Mouse (Mus musculus) kidney, postnatal 4 days (tissue): Measurements from ENCODE around the gene Zcchc24.

Experiments used
- DNase-seq, 2 experiments: peaks; one replicate each; pipeline ENCODE4 v3.0.0; 2021; ENCODE audit warnings: mixed read lengths in 2 of 2

Zcchc24 gene

DNA sequence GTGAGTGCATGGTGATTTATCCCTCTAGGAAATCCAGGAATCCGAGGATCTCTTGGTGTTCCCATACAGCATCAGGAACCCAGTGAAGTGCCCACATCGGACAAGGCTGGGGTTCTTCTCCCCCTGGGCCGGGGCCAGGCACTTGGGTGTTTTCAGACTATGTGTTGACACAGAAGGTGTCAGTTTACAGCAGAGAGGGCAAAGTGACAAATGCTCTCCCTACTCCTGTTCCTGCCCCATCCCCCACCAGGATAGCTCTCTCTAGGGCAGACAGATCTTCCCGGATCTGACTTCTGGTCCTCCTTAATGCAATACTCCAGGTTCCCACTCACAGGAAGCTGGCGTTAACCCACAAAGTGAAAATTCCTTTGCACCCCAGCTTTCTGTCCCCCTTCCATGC lies 5.3 kb upstream of the Zcchc24 start:
- DNase-seq = peak in 1 of 2 experiments; percentile 53

DNA sequence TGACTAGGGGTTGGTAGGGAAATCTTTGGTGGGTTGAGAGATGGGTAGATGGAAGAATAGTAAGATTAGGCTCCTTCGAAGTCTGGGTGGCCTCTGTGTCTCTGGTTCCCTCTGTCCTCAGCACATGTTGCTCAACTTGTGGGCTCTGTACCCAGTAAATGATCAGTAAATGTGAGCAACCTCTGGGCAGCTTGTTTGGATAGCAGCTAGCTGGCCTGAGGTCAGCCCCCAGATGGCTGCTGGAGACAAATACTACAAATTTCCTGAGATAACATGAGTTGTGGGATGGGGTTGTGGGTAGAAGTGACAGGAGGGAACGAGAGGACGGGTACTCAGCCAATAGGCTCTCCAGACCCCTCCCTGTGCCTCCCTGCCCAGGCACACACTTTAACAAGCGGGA lies 4.2 kb upstream of the Zcchc24 start:
- DNase-seq = no peak

DNA sequence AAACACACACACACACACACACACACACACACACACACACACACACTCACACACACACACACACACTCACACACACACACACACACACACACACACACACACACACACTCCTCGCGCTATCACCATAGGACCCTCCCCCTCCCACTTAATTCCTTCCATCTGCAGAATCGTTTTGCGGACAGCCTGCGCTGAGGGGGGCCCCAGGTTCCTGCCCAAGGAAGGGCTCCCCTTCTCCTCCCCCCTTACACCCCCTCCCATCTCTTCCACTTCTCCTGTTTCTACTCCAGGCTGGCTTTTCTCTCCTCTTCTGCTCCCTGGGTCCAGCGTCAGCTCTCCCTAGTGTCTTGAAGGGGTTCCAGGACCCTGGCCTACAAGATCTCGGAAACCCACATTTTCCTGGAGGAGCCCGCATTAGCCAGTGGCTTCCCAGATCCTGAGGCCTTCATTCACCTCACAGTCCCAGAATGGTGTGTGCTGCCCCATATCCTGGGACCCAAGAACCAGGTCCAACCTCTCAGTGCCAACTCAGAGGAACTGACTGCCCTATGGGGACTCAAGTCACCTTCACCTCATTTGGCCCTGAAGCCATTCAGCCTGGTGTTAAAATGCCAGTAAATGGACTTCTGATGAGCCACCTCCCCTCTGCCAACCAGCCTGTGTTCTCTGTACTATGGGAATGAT lies 927 bp upstream of the Zcchc24 start:
- no peak for DNase-seq

DNA sequence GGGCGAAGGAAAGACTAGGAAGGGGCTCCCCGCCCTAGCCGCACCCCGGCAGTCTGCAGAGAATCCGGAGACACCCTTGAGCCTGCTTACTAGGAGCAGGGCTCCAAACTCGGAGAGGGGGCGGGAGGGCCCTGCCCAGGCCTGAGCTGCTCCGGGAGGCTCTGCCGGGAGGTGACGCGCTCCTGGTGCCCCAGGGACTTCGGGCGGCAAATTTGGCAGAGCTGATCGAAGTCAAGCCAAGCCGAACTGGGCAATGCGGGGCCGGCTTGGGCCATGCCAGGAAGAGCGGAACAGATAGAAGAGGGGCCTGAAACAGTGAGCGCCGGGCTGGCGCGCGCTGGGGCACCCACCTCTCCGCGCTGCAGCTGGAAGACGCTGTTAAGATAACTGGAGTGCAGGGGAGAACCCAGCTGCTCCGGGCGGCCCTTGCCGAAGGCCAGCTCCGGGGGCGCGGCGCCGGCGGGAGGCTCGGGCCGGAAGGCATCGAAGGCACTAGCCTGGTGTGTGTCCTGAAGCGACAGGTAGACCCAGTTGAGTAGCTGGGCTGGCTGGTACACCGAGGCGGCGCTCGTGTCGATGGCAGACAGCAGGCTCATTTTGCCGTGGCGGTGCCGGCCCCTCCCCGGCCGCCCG lies 462 bp downstream of the Zcchc24 start:
- peak; percentile 60 to 73 for DNase-seq

DNA sequence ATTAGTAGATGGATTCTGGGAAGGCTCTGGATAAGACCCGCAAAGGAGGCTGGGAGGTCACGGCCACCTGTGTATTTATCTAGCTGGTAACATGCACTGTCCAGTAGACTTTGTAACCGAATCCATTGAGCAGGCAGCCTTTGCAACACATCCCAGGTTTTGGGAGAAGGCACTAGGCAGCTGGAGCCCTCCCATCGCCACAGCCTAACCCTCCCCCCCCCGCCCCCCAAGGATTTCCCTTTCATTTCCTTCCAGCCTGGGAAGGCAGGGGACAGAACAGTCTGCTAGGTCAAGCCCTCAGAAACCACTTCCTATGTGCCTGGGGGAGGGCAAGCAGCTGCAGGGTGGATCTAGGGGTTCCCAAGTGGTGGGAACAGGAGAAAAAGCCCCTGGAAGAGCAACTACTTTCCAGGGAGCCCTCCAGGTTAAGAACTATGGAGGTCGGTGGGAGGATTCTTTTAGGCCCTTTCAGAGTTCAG lies 1.1 kb downstream of the Zcchc24 start:
- DNase-seq = peak; percentile 39 to 57

DNA sequence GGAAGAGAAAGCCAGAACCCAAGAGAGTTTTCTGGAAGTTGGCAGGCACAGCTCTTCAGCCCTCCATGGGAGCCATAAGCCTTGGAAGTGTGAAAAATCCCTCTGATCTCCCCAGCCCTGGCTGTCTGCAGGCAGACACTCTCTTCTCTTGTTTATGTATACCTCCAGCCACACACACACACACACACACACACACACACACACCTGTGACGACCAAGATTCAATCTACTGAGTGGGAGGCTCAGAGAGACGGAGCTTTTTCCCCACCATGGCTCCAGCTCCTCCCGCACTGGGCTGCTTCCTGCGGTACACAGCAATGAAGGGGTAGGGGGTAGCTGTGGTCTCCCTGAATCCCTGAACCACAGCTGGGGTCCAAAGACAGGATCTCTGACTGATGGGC lies 2.4 kb downstream of the Zcchc24 start:
- no peak for DNase-seq

DNA sequence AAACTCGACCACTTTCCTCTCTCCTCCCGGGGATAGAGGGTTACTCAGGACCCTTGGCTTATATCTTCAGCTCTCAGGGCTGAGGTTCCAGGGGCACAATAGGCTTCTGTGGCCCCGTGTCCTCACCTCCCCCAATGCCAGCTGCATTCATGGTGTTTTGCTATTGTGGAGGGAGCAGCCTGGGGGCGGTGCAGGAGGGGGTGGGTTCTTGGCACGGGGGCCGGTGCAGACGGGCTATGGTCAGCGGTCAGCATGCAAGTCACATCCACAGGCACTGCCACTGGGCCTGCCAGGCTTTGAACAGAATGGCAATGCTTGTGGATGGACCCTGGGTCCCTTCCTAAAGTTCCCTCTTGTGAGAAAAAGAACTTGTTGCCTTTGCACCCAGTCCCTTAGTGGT lies 2.9 kb downstream of the Zcchc24 start:
- DNase-seq = no peak

DNA sequence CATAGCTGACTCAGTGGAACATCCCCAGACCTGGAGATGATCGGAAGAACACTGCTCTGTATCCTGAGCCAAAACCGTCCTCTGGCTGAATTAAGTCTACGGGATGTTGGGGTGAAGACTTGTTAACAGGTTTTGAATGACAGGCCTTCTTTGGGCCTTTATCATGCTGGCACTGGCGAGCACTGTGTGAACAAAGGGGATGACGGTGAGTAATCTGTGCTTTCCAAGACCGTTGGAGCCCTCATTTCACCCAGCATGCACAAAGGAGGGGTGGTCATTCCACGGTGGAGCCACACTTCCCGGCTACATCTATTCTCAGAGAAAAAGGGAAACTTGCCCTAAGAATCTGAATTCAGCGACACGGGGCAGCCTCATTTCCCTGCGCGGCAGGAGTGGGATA lies 3.7 kb downstream of the Zcchc24 start:
- DNase-seq = no peak

DNA sequence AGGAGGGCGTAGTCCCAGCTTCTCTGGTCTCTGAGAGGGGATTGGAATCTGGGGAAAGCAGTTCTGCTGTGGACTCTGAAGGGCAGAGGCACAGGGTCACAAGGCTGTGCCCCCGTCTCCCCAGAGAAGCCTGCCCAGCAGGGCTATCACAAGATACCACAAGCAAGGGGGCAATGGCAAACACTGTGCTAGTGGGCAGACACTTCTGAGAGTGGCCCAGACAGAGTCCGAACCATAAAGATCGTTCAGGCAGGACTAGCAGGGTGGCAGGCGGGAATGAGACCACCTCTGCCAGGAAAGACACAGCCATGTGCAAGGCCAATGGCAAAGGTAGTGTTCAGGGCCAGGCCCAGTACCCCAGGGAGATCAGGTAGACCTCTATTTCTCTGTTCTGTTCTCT lies 7.7 kb downstream of the Zcchc24 start:
- DNase-seq = no peak

DNA sequence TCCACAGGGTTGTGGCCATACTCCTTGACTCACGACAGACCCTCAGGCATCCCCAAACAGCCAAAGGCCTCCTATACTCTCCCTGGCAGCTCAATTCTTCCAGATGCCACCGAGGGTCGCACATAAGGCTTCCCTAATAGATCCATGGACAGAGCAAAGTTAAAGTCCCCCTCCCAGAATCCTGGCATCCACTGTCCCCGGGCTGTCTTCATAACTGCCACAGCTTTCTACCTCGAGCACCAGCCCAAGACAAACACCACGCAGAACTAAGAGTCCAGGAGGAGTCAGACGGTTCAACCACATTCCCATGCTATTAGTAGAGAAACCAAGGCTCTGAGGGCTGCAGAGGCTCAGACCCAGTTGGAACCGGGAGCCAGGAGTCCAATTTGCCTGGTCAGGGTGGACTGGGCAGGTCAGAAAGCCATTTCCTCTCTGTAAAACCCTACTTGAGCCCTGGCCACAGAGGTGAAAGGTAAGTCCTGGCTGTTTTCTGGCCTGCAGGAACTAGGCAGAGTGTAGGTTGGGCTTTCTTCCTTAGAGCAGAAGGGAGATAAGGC lies 8.8 kb downstream of the Zcchc24 start:
- no peak for DNase-seq

DNA sequence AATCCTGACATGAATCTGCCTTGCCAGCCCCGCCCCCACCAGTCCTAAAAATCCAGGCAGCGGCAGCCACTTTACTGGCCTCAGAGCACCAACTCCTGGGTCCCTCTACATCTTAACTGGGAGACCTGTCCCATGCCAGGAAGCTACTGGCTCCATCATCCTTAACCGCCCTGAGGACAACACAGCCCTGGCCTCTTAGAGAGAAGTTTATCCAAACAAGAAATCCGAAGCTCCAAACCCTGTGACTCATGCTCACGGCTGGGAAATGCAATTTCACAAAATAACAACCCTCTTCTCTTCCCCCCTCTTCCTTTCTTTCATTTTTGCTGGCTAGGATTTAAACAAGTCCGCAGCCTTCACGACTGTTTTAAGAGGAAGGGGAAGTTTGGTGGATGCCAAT lies 9.3 kb downstream of the Zcchc24 start:
- DNase-seq = no peak

DNA sequence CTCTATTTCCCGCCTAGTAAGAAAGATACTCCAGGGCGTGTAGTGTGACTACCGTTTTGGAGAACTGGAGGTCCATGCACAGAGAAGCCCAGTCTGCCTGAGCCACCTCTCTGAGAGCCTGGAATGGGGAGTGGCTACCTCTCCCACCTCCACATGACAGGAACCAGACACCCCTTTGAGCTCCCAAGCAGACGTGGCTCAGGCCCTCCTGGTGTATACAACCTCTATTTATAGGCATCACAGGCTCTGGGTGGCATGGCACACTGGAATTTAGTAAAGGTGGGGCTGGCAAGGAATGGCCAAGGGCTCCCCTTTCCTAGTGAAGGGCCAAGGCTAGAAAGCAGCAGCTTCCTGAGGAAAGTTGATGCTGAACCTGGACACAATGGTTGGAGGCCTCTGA lies 10.9 kb downstream of the Zcchc24 start:
- DNase-seq = no peak

DNA sequence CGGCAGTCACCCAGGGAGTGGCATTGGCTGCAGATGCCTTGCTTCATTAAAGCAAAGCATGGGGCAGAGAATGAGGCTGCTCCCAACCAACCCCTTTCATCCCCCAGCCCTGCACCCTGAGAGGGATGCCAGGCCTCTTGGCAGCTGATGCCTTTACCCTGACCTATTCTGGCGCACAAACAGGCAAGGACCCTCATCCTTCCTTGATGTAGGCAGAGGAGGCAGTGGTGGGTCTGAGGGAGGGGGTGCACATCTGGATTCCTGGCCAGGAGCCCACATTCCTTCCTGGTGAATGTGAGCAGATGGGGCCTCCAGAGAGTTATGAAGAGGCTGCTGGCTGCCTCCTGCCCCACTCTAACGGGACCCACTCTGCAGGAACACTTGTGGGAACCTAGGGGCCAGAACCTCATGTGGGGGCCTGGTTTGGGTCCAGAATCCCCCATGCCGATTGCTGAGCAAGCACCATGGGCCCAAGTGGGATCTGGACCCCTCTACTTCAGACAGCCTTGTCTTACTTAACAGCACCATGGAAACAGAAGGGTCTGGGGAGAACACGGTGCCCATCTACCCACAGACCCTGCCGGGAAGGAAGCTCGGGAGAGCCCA lies 12.4 kb downstream of the Zcchc24 start:
- no peak for DNase-seq

DNA sequence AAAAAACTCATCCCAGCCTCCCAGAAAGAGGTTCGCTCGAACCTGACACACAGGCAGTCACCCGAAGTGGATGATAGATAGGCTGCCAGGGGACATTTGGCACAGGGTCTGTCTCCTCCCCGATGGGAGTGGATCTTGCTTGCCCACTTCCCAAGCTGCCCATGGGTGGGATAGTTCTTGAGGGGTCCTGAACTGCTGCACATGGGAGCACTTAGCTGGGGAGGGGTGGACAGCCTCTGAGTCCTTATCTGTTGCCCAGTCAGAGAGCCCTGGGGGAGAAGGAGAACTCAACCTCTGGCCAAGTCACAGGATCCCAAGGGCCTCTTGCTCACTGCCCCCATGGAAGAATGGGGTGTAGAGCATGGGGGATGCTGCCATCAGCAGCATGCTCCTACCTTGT lies 13.3 kb downstream of the Zcchc24 start:
- no peak for DNase-seq

DNA sequence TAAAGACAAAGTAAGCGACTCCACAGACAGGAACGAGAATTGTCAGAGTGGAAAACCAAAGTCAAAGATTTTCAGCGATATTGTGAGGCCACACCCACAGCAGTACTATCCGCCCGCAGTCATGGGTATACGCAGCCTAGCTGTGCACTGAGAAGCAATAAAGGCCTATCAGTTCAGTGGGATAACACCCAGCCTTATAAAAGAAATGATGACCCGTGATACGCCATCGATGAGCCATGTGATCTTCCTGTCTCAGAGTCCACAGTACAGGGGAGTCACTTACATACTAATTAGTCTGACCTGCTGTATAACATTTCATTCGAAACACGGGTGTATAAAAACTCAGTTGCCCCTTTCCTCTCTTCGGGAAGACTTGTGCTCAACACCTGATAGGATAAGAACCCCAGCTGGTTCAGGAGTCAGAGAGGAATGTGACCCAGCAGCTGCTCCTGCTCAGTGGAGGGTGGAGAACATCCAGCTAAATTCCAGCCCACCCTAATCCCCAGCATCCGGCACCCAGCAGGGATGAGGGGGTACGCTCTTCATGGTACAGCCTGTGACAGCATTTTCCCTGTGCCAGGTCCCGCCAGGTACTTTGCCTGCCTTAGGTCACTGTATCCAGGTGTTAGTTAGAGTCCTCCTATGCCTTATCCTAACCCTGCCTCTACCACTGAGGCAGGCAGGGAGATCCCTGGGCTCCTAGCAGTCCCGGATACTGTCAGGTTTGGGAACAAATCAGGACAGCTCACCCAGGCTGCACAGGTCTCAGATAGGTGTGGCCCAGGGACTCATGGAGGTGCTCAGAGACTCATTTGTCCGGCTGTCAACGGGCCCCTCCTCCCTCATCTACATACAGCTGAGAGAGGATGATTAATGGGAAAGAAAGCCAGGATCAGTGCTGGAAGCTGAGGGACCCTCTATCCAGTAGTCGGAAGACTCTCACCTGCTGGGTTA lies 14.0 kb downstream of the Zcchc24 start:
- no peak for DNase-seq

DNA sequence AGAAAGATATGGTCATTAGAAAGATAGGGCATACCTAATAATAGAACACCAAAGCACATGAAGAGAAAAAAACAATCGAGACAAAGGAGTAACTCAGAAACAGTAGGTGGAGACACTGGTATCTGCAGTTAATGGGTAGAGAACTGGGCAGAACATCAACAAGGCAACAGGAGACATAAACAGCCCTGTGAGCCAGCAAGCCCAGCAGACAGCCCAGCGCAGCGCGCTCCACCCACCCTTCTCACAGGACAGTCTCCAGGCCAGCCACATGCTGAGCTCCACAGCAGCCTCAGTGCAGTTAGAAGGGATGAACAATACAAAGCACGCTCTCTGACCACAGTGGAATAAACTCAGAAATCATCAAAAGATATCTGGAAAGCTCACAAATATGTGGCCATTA lies 15.8 kb downstream of the Zcchc24 start:
- DNase-seq = no peak

DNA sequence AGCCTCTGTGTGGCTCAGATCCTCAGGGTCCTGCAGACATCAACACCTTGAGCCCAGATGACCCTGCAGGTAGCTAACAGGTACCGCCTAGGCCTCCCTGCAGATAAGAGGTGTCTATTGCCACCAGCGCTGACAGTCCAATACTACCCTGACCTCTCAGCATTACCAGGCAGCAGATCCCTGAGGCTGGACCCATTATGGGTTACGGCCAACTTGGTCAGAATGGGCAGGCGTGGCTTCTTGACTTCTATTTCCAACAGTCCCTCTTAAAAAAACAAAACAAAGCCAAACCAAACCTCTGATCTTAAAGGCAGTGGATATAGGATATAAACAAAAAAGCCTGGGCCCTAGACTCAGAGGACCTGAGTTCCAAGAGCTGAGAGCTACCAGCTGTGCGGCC lies 17.8 kb downstream of the Zcchc24 start:
- DNase-seq = no peak

DNA sequence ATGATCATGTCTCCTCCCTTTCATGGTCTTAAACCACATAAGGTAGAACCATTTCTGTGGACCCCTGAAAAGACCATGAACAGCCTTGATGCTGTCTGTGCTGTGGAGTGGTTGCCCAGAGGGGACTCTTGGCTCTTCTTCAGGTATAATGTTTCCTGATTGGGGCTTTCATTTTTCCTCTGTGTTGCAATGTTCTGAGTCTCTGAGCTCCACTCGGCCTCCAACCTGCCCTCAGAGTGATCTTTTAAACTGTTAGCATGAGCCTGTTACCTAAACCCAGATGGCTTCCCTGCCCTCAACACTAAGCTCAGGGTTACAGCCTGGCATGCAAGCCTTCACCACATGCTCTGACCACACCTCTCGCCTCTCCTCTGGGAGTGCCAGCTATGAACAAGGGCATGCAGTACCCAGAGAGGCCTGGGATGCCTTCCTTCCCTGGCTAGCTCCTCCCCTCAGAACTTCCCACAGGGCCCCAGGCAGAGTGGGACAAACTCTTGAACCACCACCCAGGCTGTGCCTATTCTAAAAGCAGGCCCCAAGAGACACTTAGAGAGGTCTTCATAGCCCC lies 18.3 kb downstream of the Zcchc24 start:
- DNase-seq = no peak

DNA sequence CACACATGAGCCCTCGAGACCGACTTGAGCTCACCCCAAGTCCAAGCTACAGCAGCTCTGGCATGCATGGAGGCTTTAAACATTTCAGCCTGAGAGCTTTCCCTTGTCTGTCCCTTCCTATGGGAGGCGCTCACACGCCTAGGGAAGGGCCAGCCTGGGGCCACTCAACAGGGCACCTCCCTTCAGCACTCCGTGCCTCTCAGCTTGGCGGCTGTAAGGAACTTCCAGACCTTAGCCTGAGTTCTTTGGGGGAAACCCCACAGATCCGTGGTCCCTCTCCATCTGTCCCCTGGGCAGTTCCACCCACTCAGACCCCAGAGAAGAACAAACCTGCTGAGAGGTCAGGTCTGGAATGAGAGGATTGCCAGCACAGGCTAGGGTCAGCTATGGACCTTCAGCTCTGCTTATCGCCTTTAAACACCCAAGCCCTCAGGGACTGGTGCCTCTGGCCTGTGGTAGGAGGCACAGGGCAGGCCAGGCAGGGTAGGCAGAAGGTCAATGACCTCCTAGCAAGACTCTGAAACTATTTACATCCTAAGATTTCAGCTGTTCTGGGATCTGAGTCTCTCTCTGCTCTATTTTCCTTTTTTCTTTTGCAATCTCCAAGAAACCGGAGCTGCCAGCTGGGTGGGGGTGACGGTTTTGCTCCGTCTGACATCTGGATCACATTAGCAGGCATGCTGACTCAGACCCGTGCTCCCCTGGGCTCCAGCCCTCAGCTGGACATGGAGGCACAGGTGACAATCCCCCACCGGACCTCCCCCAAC lies 19.5 kb downstream of the Zcchc24 start:
- DNase-seq = no peak

DNA sequence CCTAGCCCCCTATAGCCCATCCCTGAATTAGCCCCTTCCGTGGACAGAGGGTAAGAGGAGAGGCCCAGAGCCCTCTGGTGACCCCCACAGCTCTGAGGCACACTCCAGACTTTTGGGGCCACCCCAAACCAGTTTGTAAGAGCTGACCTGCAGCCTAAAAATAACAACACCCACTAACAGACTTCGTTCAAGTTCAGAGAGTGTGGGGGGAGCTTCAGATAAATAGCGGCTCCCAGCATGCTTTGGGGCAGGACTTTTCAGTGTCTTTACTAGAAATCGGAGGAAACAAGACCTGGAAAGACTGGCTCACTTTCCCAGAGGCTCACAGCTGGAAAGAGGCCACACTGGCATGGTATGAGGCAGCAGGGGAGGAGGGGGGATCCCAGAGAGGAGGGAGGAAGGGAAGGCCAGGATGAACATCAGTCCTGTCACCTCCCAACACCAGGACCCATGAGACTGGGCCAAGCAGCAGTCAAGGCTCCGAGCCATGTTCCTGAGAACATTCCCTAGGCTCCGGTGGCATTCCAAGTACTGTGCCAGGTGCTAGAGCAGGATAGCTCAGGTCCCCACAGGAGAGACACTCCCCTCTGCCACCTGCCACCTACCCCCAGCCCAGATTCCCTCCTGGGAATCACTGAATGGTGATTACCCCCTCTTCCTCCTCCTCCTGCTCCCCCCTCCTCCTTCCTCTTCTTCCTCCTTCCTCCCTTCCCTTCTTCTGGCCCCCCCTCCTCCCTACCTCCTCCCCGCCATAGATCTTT lies 20.7 kb downstream of the Zcchc24 start:
- no peak for DNase-seq
